Mouse (Mus musculus) ES-E14 (cell line): Measurements from ENCODE around the gene Amtn. TPM values are rescaled to one million over a fixed set of nuclear protein-coding genes. Genes with fewer than 3 reads are reported as not detected.
"Not testable (repeated sequence)": the region's sequence is repeated elsewhere in the genome, so short reads cannot be mapped to it uniquely, and the experiment has no call there.

Source experiments
- DNase-seq: peaks from one replicate; pipeline ENCODE4 v3.0.0-alpha.2; 2013; ENCODE audit warnings: low read depth, low spot score
- H3K27ac ChIP-seq: 2 replicates; pipeline ENCODE4 v1.5.1; 2012; ENCODE audit warnings: low read depth, mild to moderate bottlenecking, low read length, moderate library complexity, mixed read lengths; ENCODE audit not compliant: poor library complexity, insufficient read depth, severe bottlenecking
- H3K36me3 ChIP-seq: 2 replicates; pipeline ENCODE4 v1.6.1; 2012; ENCODE audit warnings: mild to moderate bottlenecking, low read length, moderate library complexity, mixed read lengths; ENCODE audit not compliant: control insufficient read depth, poor library complexity, insufficient read depth, severe bottlenecking
- H3K4me1 ChIP-seq, 2 experiments: fragments of 150-350 bp in 1 of 2; sonication (generic) in 1 of 2; 2 replicates each; pipeline ENCODE4 v1.6.1; 2012; ENCODE audit warnings: low read length in 2 of 2, mild to moderate bottlenecking in 1 of 2, mixed read lengths in 1 of 2; ENCODE audit not compliant: control insufficient read depth in 2 of 2, insufficient read depth in 2 of 2, poor library complexity in 1 of 2
- H3K4me3 ChIP-seq, 2 experiments: fragments of 150-350 bp in 1 of 2; sonication (generic) in 1 of 2; 2 replicates each; pipeline ENCODE4 v1.5.1; 2012; ENCODE audit warnings: low read length in 2 of 2, low read depth in 1 of 2, mild to moderate bottlenecking in 1 of 2, mixed read lengths in 1 of 2; ENCODE audit not compliant: insufficient read depth in 1 of 2, poor library complexity in 1 of 2, severe bottlenecking in 1 of 2
- H3K9ac ChIP-seq: 2 replicates; pipeline ENCODE4 v1.6.1; 2012; ENCODE audit warnings: low read depth, mild to moderate bottlenecking, low read length, mixed read lengths; ENCODE audit not compliant: poor library complexity, insufficient read depth, severe bottlenecking
- H3K9me3 ChIP-seq: fragments of 150-350 bp; sonication (generic); 2 replicates; pipeline ENCODE4 v1.6.1; 2012; ENCODE audit warnings: low read depth, mild to moderate bottlenecking, low read length; ENCODE audit not compliant: control insufficient read depth, insufficient read depth
- CHD2 ChIP-seq: IDR thresholded peaks from 2 replicates; pipeline ENCODE4 v1.6.1; 2014; ENCODE audit warnings: mild to moderate bottlenecking, low read depth, low read length, inconsistent platforms
- HCFC1 ChIP-seq: IDR thresholded peaks from 2 replicates; pipeline ENCODE4 v1.6.1; 2012; ENCODE audit warnings: low read length, inconsistent platforms, borderline replicate concordance; ENCODE audit not compliant: insufficient read depth
- MAFK ChIP-seq: IDR thresholded peaks from 2 replicates; pipeline ENCODE4 v1.6.1; 2014; ENCODE audit warnings: mild to moderate bottlenecking, low read depth, low read length, inconsistent platforms; ENCODE audit not compliant: insufficient read depth
- ZC3H11A ChIP-seq: IDR thresholded peaks from 2 replicates; pipeline ENCODE4 v1.6.1; 2012; ENCODE audit warnings: low read depth, mild to moderate bottlenecking, inconsistent platforms, low read length, borderline replicate concordance
- ZNF384 ChIP-seq: IDR thresholded peaks from 2 replicates; pipeline ENCODE4 v1.6.1; 2012; ENCODE audit warnings: low read depth, low read length, inconsistent platforms
- in situ Hi-C, 2 experiments: fragments of 600-800 bp; cut with MboI; formaldehyde crosslinking; loops; one replicate each; pipeline ENCODE4 v1.15.1; 2025; ENCODE audit warnings: low sequenced_read_pairs in 2 of 2, inconsistent platforms in 1 of 2; ENCODE audit not compliant: unreplicated experiment in 2 of 2
- total RNA-seq: library from RNA; depleted of rRNA; stranded (reverse); fragments of 300-350 nt; gene quantifications from 2 replicates; pipeline ENCODE4 v1.2.3, GENCODE M21; 2012; rRNA removed

Gene Amtn
- total RNA-seq, result not detected in 2 replicates

DNA sequence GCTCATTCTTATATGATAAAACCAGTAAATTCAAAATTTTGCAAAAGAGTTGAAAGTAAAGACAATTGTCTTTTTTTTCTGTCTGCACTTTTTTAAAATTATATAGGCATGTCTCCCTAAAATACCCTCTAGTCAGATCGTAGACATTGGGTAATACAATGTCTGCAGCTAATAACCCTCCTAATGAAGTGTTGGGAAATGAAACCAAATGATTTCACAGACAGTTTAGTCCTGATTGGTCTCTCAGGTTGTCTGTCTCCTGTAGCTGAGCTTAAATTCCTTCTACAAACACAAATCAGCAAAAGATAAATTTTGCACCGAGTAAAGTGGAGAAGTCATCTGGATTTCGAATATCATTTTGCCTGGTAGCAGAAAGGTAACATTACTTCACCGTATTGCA is at the start of gene Amtn:
Gene Amtn, plus strand, starts transcription at position 301 of the 400 bp plus-strand sequence.
- Histone ChIP-seq H3K4me1 (no peaks in the 10 kb centered on the region), H3K9me3 (no peaks in the 10 kb centered on the region), H3K9ac (no peak within 1 kb of the TSS), H3K36me3 (no peaks in the 10 kb centered on the region), H3K27ac (no peak within 1 kb of the TSS), H3K4me3 (no peak within 1 kb of the TSS)
- in situ Hi-C loops, result no loop called here
- DNase-seq, result no peak
- TF ChIP-seq HCFC1, result no peak
- no peak for TF ChIP-seq MAFK
- TF ChIP-seq ZNF384, result no peak
- no peak for TF ChIP-seq CHD2
- TF ChIP-seq ZC3H11A, result no peak

DNA sequence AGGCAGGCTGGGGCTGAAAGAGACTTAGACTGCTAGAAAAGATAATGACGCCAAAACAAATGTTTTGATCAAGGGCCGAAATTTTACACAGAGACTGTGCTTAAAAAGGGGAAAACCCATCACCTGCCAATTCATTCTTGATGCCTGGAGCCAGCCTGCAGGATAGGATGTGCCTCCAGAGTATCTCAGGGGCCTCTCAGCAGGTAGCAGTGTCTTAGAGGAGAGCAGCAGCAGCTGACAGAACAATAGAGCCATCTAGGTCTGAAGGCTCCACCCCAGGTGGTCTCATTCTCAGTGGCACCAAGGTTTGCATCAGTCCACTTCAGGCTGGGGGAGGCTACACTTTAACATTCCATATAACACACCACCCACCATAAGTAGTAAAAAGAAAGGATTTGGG is 27.4 kb upstream of the Amtn start:
- in situ Hi-C loops, H3K9me3 ChIP-seq, H3K36me3 ChIP-seq, H3K27ac ChIP-seq, H3K9ac ChIP-seq, H3K4me3 ChIP-seq, H3K4me1 ChIP-seq: not testable (repeated sequence)
- peak; percentile 19 for DNase-seq

DNA sequence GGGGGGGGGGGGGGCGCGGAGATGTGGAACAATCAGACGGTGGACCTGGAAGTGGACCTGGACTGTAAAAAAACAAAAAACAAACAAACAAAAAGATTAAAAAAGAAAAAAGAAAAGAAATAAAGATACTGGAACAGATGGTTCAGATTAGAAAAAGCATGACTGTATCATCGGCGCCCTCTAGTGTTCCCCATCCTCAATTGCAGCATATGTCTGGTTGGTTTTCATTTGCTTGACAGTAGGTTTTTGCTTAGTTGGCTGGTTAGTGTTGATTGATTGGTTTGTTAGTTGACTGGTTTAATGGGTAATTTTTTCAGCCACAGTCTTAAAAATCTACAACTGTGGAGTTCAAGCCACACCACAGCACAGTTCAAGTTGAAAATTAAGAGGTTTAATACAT is 11.1 kb upstream of the Amtn start:
- TF ChIP-seq ZC3H11A (peak; percentile 96), CHD2 (no peak), ZNF384 (no peak), HCFC1 (no peak), MAFK (peak; percentile 74)
- Histone ChIP-seq H3K36me3 (no peaks in the 10 kb centered on the region), H3K9ac (no peak overlapping the region), H3K27ac (no peak overlapping the region), H3K4me3 (no peak overlapping the region), H3K9me3 (no peaks in the 10 kb centered on the region), H3K4me1 (no peaks in the 10 kb centered on the region)
- peak; percentile 53 for DNase-seq
- in situ Hi-C loops, result no loop called here

DNA sequence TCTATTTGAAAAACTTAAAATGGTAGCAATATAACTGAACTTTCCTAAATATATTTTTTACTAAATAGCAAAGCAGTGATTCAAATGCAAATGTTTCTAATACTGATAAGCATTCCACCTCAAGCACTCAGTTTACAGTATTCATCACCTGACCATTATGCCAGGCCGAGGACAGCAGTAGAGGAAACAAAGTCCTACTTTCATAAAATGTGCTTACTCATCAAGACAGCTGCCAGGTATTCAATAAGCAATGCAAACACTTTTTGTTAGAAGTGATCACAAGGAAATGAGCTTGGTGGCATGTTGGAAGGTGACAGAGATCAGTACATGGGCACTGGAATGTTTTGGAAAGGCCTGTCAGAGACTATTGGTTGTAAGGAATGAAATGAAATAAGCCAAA is 9.0 kb upstream of the Amtn start:
- no peak overlapping the region for H3K4me3 ChIP-seq
- DNase-seq, result no peak
- no peaks in the 10 kb centered on the region for H3K36me3 ChIP-seq
- TF ChIP-seq ZC3H11A (no peak), ZNF384 (no peak), CHD2 (no peak), MAFK (no peak), HCFC1 (no peak)
- H3K27ac ChIP-seq, result no peak overlapping the region
- H3K4me1 ChIP-seq, result no peaks in the 10 kb centered on the region
- H3K9me3 ChIP-seq, result no peaks in the 10 kb centered on the region
- no peak overlapping the region for H3K9ac ChIP-seq
- in situ Hi-C loops, result no loop called here

DNA sequence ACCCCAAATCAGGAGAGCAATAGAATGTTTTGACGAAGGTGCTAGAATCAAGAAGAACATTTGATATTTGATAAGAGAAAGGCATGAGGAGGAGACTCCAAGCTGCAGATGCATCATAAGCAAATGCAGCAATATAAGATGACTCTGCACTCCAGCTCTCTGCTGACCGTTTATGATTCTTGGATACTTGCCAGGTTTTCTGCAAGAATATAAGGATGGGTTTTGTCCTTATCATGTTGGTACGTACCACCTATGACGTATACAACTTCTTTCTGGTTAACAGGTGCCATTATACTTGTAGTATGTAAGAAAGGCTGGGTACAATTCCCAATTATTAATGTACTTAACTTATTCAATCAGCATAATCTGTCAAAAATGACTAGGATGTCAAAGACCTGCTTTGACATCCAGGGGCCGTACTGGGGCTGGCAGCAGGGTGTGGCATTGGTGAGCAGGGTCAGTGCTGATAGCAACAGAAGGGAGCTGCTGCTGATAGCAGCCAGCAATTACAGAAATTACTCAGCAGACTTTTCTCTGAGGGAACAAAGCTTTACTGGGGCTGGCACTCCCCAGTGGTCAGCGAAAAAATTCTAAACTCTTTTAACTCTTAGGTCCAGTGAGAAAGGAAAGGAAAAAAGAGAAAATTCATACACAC is 5.2 kb upstream of the Amtn start:
- in situ Hi-C loops, result no loop called here
- Histone ChIP-seq H3K4me1 (no peaks in the 10 kb centered on the region), H3K36me3 (no peaks in the 10 kb centered on the region), H3K27ac (no peak overlapping the region), H3K4me3 (no peak overlapping the region), H3K9me3 (no peaks in the 10 kb centered on the region), H3K9ac (no peak overlapping the region)
- no peak for DNase-seq
- TF ChIP-seq HCFC1 (no peak), ZNF384 (no peak), CHD2 (no peak), MAFK (no peak), ZC3H11A (no peak)
